Mouse (Mus musculus): ENCODE results near the gene Lef1.

Lef1 gene

GRCm38 (mm10) chr3:131254991-131255390 lies 144.7 kb downstream of the Lef1 start:
- DNase-seq = no peak

GRCm38 (mm10) chr3:131255399-131255981 lies 145.2 kb downstream of the Lef1 start:
- no peak for DNase-seq

- no peak for DNase-seq
Observed at GRCm38 (mm10) chr3:131258921-131259320, 148.7 kb downstream of the Lef1 start.

- no peak for DNase-seq
Observed at GRCm38 (mm10) chr3:131259392-131259965, 149.2 kb downstream of the Lef1 start.

GRCm38 (mm10) chr3:131260418-131260817 lies 150.1 kb downstream of the Lef1 start:
- no peak for DNase-seq

GRCm38 (mm10) chr3:131263766-131264486 lies 153.7 kb downstream of the Lef1 start:
- no peak for DNase-seq

GRCm38 (mm10) chr3:131265516-131265915 lies 155.2 kb downstream of the Lef1 start:
- DNase-seq = no peak

- no peak for DNase-seq
Observed at GRCm38 (mm10) chr3:131266366-131267050, 156.2 kb downstream of the Lef1 start.

GRCm38 (mm10) chr3:131270381-131270780 lies 160.1 kb downstream of the Lef1 start:
- DNase-seq = no peak

- DNase-seq = no peak
Observed at GRCm38 (mm10) chr3:131271157-131271556, 160.9 kb downstream of the Lef1 start.

GRCm38 (mm10) chr3:131271559-131272373 lies 161.5 kb downstream of the Lef1 start, which contains the start of gene Hadh:
Gene Hadh (minus strand): TSS chr3:131272101.
- DNase-seq = peak; percentile 68 to 76

- DNase-seq = no peak
Observed at GRCm38 (mm10) chr3:131272374-131273100, 162.3 kb downstream of the Lef1 start.
